Mouse (Mus musculus) adrenal gland (tissue): ENCODE results near the gene Krtap19-4.

Experiments
- intact Hi-C: fragments of 180-260 bp; cut with DNase I; formaldehyde crosslinking; loops from one replicate; pipeline ENCODE4 v1.15.1; 2025
- long read RNA-seq, 2 experiments: library from polyadenylated mRNA; unstranded; transcript quantifications; one replicate each; pipeline ENCODE4 v2.0.0; 2020; ENCODE audit warnings: borderline replicate concordance in 1 of 2; ENCODE audit not compliant: insufficient replicate concordance in 1 of 2

The Krtap19-4 gene
- long read RNA-seq, experiment 1, result 0 reads
- long read RNA-seq, experiment 2, result 0 reads

GRCm38 (mm10) chr16:88884989-88885388, at the start of gene Krtap19-4:
Gene Krtap19-4 (minus strand): TSS chr16:88885089.
- intact Hi-C loops, result no loop called here

- intact Hi-C loops, result no loop called here
These were observed 47.3 kb upstream of the Krtap19-4 start, which contains the start of gene Krtap19-9b for GRCm38 (mm10) chr16:88932165-88932564. Gene Krtap19-9b (minus strand): TSS chr16:88932265.

GRCm38 (mm10) chr16:88896357-88896756, 11.5 kb upstream of the Krtap19-4 start, which contains the start of gene Krtap19-5:
Gene Krtap19-5 (minus strand): TSS chr16:88896457.
- intact Hi-C loops, result no loop called here

GRCm38 (mm10) chr16:88886870-88887269, 2.0 kb upstream of the Krtap19-4 start:
- intact Hi-C loops, result no loop called here

- intact Hi-C loops, result no loop called here
These were observed 7.0 kb downstream of the Krtap19-4 start, which contains the start of gene Krtap19-3 for GRCm38 (mm10) chr16:88877938-88878337. Gene Krtap19-3 (minus strand): TSS chr16:88878038.

GRCm38 (mm10) chr16:88874169-88874568, 10.7 kb downstream of the Krtap19-4 start, which contains the start of gene Krtap19-2:
Gene Krtap19-2 (minus strand): TSS chr16:88874269.
- intact Hi-C loops, result no loop called here

- intact Hi-C loops, result no loop called here
These were observed 15.6 kb downstream of the Krtap19-4 start, which contains the start of gene Krtap19-1 for GRCm38 (mm10) chr16:88869311-88869710. Gene Krtap19-1 (minus strand): TSS chr16:88869411.

- intact Hi-C loops, result no loop called here
These were observed 19.9 kb downstream of the Krtap19-4 start for GRCm38 (mm10) chr16:88864887-88865407.

GRCm38 (mm10) chr16:88851450-88851849, 33.4 kb downstream of the Krtap19-4 start:
- intact Hi-C loops, result no loop called here

GRCm38 (mm10) chr16:88848558-88848957, 36.3 kb downstream of the Krtap19-4 start:
- intact Hi-C loops, result no loop called here

GRCm38 (mm10) chr16:88847363-88847762, 37.5 kb downstream of the Krtap19-4 start:
- intact Hi-C loops, result no loop called here
